Mouse (Mus musculus) activated CD4-positive, CD25-positive, alpha-beta regulatory T cell, adult 4 months (primary cell): ENCODE results near the gene Rab3c. TPM values are rescaled to one million over a fixed set of nuclear protein-coding genes. Genes with fewer than 3 reads are reported as not detected.

Source experiments
- ATAC-seq: one replicate; pipeline ENCODE4 v1.8.0; 2017
- polyA plus RNA-seq, 2 experiments: library from polyadenylated mRNA; unstranded; fragments of 100-300 nt; shearing (Covaris generic); gene quantifications; one replicate each; pipeline ENCODE4 v1.2.1; 2017

Rab3c gene
- polyA plus RNA-seq, 2 experiments from 2014 or later: not detected

DNA sequence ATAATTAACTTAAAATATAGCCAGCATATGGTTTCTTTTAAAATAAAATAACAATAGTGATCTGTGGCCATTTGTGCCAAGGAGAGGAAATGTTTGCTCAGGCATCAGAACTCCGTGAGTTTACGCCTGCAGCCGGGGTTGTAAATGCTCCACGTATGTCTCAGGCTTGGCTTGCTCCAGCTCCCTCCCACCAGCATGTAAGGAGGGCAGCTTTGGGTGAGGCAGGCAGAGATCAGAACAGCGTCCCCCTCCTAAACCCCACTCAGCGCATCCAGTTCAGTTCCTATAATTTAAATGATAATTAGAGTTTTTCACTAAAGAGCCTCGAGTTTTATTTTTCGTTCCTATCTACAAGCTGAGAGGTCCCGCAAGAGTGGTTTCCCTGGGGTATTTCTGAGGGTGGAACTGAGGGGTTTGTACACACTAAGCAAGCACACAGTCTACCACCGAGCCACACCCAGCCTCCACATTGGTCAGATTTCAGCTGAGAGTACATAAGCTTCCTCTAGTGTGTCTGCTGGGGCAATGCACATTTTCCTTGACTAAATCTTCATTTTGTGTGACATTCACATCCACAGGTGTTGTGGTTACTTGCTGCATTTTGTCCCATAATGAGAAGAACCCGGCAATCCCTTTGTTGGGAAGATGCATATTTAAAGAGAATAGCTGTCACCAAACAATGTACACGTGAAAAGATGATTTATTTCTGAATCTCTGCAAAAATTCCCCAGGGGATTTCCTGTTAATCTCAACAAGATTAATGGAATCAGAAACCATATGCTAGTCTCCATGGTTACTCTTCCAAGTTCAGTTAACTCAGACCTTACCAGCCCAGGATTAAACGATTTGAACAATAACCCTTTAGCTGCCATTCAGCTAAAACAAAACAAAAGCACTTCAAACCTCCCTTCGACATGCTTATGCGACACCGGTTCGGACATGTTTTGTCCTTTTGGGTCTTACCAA, 186.8 kb downstream of the Rab3c start:
- no peak for ATAC-seq

DNA sequence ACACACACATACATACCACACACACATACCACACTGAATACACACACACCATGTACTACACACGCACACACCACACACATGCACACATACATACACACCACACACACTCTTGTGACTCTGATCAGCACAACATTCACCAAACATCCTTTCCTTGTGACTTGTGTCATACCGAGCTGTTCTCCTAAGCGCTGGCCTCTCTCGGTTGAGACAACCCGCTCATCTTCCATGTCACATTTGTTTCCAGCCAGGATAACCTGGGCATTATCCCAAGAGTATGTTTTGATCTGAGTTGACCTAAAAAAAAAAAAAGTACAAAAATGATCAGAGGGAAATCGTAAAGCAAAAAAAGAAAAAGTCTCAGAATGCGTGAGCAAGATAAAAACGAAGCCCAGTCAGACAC, 196.8 kb downstream of the Rab3c start:
- ATAC-seq: no peak

DNA sequence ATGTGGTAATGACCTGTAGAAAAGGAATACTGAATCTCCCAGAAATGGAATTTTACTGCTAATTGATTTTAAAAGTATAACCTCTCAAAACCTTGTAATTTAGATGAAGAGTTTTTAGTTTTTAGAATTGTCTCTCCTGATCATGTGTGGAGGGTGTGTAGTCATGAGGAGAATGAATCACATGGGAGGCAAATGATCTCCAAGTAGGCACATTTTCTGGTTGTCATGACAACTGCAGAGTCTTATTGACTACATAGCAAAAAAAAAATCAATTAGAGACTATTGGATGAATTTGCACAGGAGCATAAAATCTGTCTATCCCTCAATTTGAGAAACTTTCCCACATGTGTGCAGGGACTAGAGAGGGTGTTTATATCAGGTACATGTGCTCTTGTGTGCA, 199.6 kb downstream of the Rab3c start:
- ATAC-seq: no peak

DNA sequence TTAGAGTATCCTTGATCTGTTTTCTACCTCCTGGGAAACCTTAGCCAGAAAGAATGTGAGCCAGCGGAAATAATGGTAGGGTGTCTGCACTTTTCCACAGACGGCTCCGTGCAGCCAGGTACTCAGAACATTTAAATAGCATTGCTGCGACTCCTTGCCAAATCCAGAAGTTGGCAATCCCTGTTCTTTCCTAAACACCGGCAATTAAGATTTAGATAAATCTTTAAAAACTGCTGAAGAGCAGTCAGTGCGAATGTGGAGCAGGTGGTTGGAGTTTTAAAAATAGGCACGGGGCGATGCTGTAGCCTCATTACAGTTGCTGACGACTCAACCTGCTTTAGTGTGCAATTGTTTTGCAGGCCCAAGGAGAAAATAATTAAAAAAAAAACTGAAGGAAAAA, 205.2 kb downstream of the Rab3c start:
- no peak for ATAC-seq

DNA sequence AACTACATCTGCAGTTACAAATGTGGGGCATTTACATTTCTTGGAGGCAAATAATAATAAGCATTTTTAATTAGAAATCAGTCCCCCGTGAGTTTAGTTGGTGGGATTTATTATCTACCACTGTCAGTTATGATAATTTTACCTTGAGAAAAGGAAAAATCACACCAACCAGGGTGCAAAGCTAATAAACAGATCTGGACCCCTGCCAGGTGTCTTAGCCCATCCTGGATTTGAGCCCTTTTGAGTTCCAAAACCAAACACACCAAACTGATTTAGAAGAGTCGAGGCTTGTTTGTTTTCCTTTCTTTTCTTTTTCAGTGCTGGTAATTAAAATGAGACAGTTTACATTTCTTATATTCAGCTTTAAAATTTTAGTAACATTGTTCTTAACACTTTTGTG, 206.6 kb downstream of the Rab3c start:
- ATAC-seq: no peak

DNA sequence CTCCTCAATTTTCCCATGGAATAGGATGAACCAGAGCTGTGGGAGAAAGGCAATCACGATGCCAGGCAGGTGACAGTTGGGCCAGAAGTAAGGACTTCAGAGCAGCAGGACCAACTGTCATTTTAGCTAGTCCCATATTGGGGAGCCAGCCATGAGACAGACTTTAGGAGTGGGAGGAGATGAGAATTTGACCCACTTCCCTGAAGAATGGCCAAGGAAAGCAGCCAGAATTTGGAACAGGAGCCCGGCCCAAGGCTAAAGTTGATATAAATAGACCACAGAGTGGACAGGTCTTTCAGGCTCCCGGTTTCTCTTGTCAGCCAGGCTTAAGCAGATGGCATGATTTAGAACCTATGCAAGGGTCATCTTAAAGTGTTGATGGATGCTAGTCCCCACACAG, 213.6 kb downstream of the Rab3c start:
- ATAC-seq: no peak

DNA sequence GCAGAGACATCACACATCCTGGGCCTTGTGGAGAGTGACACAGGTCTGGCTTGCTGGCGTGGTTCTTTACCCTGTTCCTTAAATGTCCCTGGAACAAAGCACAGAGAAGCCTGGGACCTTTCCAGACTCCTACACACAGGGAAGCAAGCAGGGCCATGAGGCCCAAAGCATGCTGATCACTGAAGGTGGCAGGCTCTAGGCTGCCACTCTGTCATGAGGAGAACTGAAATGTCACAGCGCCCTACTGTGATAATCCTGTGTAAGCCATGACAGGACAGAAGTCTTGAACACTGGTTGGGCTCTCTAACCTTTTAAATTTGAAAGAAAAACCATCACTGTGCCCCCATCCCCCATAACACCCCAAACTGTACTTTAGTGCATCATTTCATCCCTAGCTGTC, 214.1 kb downstream of the Rab3c start:
- no peak for ATAC-seq

DNA sequence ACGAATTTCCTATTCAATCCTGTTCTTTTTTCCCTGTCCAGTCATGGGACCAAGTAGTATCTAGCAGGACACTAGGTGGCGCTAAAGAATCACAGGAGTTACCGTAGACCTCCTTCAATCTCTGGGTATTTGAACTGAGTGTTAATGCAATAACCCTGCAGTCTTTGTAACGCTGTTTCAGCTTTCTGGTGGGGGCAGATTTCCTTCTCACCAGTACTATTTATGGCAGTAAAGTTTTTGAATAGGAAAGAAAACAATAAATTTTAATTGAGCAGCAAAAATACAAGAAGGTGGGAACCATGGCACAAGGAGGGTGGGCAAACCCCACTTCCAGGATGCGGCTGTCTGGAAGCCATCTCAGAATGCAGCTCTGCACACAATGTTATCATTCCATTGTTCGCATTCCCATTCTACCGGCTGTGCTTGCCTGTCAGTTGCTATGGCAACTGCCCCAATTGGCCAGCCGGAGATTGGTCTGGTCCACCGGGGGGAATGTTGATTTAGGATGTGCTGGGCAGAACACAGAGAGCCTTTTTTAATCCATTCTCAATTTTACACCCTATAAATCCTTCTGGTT, 217.9 kb downstream of the Rab3c start:
- ATAC-seq: no peak

DNA sequence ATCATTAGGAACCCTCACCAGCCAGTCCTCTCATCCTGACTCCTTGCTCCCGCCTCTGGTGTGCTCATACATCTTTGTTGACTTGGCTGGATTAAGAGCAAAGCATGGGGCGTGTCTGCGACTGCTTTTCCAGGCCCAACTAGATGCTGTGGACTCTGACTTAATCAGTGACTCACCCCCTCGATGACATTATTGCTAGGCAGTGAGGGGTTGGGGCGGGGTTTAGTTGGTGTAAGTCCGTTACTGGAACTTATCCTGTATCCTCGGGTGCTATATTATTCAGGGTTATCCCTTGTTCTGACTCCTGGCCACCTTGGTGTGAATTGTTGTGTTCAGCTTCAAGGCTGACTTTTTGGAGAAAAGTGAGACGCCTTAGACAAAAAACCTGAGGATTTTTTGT, 218.5 kb downstream of the Rab3c start:
- ATAC-seq: no peak

DNA sequence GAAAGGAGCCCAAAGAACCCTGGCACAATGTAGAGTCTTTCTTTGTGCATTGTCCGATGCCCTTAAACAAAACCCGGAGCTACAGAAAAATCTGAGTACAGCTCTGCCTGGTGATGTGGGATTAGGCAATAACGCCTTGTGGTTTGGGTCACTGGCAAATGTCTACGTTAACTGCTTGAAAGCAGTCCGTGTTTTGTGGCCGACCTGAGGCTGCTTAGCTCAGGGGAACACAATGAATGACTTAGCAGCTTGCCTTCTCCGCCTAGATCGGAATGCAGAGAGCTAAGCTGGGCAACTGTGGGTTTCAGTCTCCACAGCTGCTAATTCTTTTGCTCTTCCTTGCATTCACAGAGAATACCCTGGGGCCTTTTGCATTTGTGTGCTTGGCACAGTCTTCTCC, 226.3 kb downstream of the Rab3c start:
- no peak for ATAC-seq

DNA sequence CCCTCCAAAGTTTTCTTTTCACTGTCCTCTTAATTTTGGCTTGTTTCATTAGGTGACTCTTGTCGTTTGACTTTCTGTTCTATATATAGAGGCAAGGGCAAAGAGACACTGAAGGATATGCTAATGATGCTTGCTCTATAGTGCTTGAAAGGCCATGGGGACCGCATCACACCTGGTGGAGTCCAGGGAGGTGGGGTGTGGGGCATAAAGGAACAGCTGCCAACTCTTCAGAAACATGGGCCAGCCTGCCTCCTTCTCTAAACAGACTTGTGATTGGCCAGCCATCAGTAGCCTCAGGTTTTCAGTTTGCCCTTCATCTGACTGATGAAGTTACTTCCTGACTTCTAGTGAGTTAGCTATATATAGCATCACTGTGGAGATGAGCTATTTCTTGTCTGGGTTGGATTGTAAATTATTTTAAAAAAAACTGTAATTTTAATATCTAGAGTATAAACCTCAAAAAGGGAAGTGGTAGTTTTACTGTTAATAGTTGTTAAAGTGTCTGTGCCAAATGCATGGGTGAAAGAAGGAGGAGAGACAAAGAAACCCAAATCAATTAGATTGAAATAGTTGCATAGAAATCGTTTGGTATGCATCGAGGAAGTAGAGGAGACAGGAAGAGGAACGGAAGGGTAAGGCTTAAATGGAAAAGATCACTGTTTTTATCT, 231.9 kb downstream of the Rab3c start:
- ATAC-seq: peak; percentile 36

DNA sequence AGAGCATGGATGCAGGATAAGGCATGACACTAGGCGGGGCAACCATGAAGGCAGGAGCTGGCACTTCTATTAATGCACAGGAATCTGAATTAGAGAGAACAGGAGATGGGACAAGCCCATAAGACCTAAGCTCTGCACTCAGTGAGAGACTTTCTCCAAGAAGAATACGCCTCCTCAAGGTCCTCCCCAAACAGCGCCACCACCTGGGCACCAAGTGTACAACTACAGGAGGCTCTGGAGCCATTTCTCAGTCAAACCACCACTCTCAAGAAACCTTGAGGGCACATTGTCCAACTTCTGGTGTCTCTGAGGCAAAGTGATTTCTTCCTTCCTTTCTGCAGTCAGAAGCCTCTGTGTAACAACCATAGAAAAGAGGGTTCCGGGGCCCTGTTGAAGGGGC, 236.4 kb downstream of the Rab3c start:
- no peak for ATAC-seq

DNA sequence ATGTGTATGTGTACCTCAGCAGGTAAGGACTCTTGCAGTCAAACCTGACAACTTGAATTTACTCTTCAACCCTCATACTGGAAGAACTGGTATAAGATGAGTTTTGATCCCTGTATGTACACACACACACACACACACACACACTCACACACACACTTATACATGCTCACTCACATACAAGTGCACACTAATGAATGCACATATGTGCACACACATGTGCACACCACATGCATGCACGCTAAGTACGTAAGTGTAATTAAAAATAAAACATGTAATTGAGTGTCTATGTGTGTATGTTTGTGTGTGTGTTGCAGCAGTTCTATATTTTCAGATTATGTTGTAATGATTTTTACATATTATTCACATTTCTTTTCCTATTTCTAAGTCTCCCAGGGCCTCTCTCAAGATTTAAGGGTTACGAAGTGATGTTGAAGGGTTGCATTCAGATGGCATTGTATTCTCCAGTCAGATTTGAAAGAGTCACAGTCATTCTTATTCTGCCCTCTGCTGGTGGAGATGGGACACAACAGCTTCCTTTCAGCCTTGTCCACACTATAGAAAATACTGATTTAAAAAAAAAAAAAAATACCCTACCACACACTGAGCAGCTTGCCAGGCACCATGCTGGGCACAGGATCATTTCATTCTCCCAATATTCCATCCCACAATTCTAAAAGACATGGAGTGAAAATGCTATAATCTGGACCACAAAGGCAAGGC, 240.9 kb downstream of the Rab3c start:
- ATAC-seq: peak; percentile 52

DNA sequence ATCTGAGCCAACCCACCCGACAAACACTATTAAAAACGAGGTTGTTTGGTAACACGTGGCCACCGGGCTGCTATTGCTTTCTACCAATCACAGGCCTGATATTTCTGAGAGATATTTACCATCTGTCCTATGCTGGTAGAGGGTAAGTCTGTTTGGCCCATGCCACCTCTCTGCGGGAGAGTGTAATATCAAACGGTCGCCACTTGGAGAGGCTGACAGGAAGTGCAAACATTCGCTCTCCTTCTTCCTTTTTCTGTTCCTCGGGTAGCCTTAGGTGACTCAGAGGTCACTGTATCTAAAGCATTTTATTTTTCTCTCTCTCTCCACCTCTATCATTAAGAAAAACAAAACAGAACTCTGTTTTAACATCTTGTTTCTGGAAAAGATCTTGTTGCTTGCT, 241.6 kb downstream of the Rab3c start:
- ATAC-seq: no peak

DNA sequence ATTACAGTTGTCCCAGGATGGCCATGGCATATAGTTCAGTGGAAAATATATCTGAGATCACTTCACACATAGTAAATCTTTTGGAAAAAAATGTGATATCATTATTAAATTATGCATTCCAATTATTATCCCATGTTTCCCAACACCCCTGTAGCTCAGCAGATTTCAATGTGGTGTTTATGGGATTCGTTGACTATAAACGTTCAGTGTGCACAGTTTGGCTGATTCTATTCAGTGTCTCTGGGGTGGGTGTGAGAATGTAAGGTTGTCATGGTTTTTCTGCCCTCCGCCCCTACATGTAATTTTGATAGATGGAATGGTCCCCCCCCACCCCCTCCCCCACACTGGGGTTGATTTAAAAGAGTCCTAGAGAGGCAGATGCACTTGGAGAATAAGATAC, 242.3 kb downstream of the Rab3c start:
- no peak for ATAC-seq

DNA sequence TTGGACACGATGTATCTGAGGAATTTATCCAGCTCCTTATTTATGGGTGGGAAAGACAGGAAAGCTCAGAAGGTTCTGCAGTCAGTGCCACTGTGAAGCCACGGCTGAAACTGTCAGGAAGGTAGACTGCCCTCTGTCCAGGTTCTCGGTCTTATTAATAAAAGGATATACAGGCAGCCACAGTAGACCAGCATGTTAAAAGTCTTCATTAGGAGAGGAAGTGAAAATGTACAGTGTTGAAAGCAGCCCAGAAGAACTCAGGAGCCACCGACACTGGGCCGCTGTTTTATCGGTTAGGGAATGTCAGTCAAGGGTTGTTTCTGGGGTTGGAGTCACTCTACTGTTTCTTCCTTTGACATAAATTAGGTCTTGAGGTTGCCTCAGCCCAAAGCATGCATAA, 245.9 kb downstream of the Rab3c start:
- no peak for ATAC-seq

DNA sequence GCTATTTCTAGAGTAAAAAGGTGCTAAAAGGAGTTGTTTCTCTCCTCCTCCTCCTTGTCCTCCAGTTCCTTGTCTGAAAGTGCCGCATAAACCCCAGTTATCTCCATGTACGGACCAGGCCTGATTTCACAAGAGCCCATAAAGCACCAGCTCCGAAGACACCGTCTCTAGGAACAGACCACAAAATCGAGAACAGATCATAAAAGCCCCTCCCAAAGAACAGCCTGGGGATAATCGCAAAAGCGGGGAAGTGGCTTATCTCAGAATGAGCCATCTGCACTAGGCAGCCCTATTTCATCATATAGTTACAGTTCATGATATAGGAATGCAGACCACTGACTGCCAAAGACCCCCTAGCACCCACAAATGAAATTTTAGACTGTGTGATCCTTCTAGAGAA, 246.8 kb downstream of the Rab3c start:
- no peak for ATAC-seq

DNA sequence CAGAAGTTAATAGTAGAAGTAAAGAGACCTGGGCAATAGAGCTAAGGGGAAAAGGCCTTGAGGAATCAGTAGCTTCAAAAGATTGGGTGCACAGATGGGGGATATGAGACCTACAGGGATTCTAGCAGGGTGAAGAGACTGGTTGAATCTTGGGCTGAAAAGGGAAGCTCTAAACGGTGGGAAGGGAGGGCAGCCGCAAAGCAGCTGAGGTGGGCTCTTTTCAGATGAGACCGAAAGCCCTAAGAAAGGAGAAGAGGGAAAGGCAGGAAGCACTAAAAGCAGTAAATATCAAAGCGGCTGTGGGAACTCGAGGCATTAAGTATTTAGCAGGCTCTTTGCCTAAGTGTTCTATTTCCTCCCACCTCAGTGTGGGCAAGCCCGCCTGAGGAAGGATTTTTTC, 248.9 kb downstream of the Rab3c start:
- no peak for ATAC-seq

DNA sequence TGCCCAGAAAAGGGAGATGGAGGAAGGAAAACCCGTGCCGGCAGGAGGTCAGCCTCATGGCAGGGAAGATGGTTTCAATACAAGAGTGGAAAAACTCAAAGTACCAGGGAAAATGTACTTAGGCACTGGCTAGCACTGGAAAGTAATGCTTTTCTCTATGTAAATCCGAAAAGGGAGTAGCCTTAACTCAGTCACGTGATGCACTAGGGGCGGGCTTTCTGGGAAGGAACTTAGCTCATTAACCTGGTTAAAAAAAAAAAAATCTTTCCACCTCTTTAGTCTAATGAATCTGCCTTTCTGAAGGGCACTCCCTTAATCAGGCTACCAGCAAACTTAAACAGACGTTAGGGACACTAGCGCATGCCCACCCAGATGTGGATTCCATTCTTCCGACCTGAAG, 249.7 kb downstream of the Rab3c start:
- no peak for ATAC-seq

DNA sequence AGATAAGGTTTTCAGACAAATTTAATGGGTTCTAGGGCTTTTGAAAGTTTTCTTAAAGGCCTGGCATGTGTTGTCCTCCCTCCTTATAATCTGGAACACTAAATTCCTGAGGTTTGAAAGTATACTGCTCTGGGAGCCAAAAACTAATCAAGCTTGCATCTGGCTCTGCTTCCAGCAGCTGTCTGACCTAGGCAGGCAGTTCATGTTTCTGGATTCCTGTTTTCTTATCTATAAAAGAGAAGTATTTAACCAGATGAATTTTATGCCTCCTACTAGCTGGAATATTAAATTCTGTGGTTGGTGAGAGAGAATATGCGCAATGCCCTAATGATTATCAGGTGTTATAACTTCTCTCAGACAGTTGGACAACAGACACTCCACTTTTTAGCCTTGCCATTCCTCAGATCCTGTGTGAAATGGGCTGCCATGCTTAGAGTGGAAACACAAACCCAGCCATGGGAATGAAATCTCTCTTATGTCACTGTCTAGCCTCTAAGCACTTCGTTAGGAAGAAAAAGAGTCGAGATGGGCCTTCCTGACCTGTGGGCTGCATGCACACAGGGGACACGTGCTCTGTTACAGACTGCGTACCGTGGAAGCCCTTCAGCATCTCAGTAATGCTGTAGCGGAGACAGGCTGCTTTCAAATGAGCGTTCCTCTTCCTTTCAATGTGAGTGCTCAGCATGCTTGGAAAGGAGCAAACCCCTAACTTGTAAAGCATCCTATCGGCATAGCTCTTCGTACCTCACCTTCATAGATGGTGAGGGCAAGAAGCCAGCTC, 256.2 kb downstream of the Rab3c start:
- ATAC-seq: no peak

DNA sequence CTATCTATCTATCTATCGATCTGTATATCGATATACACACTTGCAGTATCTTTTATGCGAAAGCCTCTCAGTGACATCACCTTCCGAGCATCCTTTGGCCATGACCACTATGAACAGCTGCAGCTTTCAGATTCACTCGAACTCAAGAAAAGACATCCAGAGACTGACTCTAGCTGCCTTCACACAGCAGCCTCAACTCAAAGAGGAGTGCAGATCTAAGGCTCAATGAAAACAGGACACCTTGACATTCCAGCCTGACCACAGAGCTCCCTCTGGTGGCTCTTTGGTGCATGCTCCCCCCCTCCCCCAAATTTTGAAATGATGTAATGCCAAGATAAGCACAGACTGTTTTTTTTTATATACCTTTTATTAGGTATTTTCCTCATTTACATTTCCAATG, 257.8 kb downstream of the Rab3c start:
- ATAC-seq: peak; percentile 48

DNA sequence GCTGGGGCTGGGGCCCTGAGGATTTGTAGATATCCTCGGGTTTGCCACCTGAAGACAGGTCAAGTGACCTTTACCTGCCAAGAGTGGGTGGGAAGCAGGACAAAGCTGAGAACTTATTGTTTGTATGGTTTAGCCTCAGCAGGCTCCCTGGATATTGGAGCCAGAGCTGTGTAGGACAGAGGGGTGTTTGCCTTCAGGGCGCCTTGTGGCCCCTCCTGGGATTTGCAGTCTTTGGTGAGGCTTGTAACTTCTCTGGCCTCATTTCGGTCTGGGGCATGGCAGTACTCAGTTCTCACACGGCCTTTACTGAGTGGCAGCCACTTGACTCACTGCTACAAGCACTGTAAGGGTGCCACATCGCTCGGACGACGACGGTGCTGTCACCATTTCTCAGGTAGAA, 261.0 kb downstream of the Rab3c start:
- ATAC-seq: no peak
